ENCODE assay signal across 15 mouse cellular contexts in genomic region chr10:42342714-42343113, GRCm38 (mm10).
"Had no signal": no experiment of that assay in that cellular context is flagged by ENCODE, and none has a peak within 500 bp of the region (broad histone marks: within the 10 kb centered on the region; RNA-seq: fewer than 3 reads in every experiment).

No protein-coding gene starts in this region.

- H3K4me3 ChIP-seq: neural tube, embryonic 13.5 days; neural tube, embryonic 15.5 days; stomach, embryonic 15.5 days had no signal

- H3K9ac ChIP-seq: neural tube, embryonic 13.5 days; neural tube, embryonic 15.5 days; stomach, embryonic 15.5 days had no signal

- H3K36me3 ChIP-seq: neural tube, embryonic 13.5 days; neural tube, embryonic 15.5 days; stomach, embryonic 15.5 days had no signal

- DNase-seq: retina, postnatal 1 day; right cerebral cortex, adult 18-20 months; right cerebral cortex, postnatal 14 days; right cerebral cortex, postnatal 25 days; right cerebral cortex, postnatal 4 days; spleen, adult 18-20 months; thymus, adult 18-20 months; thymus, adult 2 months; thymus, postnatal 14 days; thymus, postnatal 25 days; thymus, postnatal 36 days had no signal

- H3K9me3 ChIP-seq: neural tube, embryonic 13.5 days; neural tube, embryonic 15.5 days; stomach, embryonic 15.5 days had no signal

- H3K4me2 ChIP-seq: neural tube, embryonic 13.5 days; neural tube, embryonic 15.5 days; stomach, embryonic 15.5 days had no signal

- H3K27me3 ChIP-seq: neural tube, embryonic 13.5 days; neural tube, embryonic 15.5 days; stomach, embryonic 15.5 days had no signal

- H3K27ac ChIP-seq: neural tube, embryonic 13.5 days; neural tube, embryonic 15.5 days; stomach, embryonic 15.5 days; stomach, postnatal 0 days had no signal
